Mouse (Mus musculus): ENCODE measurements at regions not wholly inside any gene's neighbourhood (a gene's known extent, or its start where the extent isn't known, plus 50 kb on each side); places are given as distances from the start of the nearest gene placed in this dataset.

DNA sequence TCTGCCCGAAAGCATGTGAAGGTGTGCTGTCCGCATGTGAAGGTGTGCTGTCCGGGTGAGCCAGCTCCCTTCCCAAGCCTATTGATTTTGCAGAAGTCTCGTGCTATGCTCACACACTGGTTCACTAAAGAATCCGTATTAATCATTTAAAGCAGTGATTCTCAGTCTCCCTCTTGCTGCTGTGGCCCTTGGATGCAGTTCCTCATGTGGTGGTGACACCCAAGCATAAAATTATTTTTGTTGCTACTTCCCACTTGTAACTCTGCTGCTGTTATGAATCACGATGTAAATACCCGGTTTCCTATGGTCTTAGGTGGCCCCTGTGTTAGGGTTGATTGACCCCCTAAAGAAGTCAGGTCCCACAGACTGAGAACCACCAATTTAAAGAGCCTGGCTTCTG is 55.7 kb upstream of the Emb start:
- 93% methylated on average over 7 of the region's 7 CpGs for WGBS
- no peaks in the 10 kb centered on the region for H3K27me3 ChIP-seq
- no peak overlapping the region for H3K9ac ChIP-seq (replicated peaks)
- H3K4me3 ChIP-seq, result no peak overlapping the region
- ATAC-seq (replicated peaks), result no peak
- no peak overlapping the region for H3K27ac ChIP-seq (replicated peaks)
- H3K4me1 ChIP-seq, result no peaks in the 10 kb centered on the region
- H3K9me3 ChIP-seq, result no peaks in the 10 kb centered on the region
- no peaks in the 10 kb centered on the region for H3K36me3 ChIP-seq
- no peak overlapping the region for H3K4me2 ChIP-seq (replicated peaks)

DNA sequence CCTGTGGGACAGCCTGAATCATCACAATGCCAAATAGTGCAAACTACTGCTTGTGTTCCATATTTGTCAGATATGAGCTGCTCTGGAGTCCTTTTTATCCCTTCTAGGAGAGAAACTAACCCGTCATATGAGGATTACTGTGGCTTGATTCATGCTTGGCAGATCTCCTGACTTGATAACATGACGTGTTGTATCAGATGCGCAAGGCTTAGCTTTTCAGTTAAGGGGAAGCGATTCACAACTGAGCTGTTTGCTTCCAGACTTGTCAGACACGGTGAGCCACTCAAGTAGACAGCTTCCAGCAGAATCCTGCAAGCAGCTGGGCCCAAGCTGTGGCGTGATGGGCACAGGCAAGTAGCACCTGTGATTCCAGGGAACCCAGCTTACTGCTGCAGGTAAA is 64.5 kb upstream of the Emb start:
- Histone ChIP-seq H3K27ac (replicated peaks) (0 out of 2 replicates have a peak overlapping the region, but pooled peaks have one; percentile 19), H3K4me2 (replicated peaks) (no peak overlapping the region), H3K9ac (replicated peaks) (no peak overlapping the region), H3K4me3 (no peak overlapping the region), H3K36me3 (no peaks in the 10 kb centered on the region), H3K27me3 (no peaks in the 10 kb centered on the region), H3K4me1 (no peaks in the 10 kb centered on the region), H3K9me3 (no peaks in the 10 kb centered on the region)
- WGBS, result 72% methylated on average over 6 of the region's 6 CpGs
- peak; percentile 46; the same call in 1 of the 2 replicates for ATAC-seq (replicated peaks)

DNA sequence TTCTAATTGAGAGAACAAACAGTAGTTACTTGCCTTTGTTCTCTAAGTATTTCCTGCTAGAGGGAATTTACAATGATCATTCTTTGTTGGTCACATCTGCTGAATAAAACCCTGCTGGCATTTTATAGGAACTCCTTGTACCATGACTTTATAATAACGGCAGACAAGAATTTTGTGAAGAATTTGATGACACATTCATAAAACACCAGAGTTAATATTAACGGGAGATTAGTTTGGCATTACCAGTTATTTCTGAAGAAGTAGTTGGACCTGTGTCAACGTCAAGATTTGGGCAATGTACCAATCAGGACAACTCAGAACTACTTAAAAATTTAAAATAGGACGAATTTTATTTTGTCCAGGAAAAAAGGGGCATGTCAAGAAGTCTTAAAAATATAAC is 65.1 kb upstream of the Emb start:
- no peak for ATAC-seq (replicated peaks)
- H3K4me2 ChIP-seq (replicated peaks), result no peak overlapping the region
- 72% methylated on average over 4 of the region's 4 CpGs for WGBS
- H3K4me3 ChIP-seq, result no peak overlapping the region
- H3K36me3 ChIP-seq, result no peaks in the 10 kb centered on the region
- H3K9me3 ChIP-seq, result no peaks in the 10 kb centered on the region
- H3K9ac ChIP-seq (replicated peaks), result no peak overlapping the region
- no peak overlapping the region for H3K27ac ChIP-seq (replicated peaks)
- no peaks in the 10 kb centered on the region for H3K27me3 ChIP-seq
- no peaks in the 10 kb centered on the region for H3K4me1 ChIP-seq

DNA sequence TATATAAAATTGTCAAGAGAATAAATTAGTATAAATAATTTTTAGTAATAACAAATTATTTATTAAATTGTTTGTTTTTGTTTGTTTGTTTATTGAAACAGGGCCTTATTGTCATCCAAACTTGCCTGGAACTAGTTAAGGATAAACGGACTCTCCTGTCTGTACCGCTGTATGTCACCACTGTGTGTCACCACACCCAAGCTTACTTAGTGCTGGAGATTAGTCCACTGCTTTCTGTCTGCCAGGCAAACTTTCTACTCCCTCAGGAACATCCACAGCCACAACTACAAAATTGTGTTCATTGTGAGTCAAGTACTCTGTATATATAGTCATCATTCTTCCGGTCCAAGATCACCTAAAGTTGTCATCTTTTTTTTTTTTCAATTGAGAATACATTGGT is 74.0 kb upstream of the Emb start:
- H3K27ac ChIP-seq (replicated peaks), result no peak overlapping the region
- no peak for ATAC-seq (replicated peaks)
- H3K36me3 ChIP-seq, result no peaks in the 10 kb centered on the region
- H3K4me1 ChIP-seq, result no peaks in the 10 kb centered on the region
- no peaks in the 10 kb centered on the region for H3K27me3 ChIP-seq
- no peak overlapping the region for H3K4me2 ChIP-seq (replicated peaks)
- H3K4me3 ChIP-seq, result no peak overlapping the region
- H3K9ac ChIP-seq (replicated peaks), result no peak overlapping the region
- no peaks in the 10 kb centered on the region for H3K9me3 ChIP-seq
- WGBS, result 86% methylated on average over 3 of the region's 3 CpGs

DNA sequence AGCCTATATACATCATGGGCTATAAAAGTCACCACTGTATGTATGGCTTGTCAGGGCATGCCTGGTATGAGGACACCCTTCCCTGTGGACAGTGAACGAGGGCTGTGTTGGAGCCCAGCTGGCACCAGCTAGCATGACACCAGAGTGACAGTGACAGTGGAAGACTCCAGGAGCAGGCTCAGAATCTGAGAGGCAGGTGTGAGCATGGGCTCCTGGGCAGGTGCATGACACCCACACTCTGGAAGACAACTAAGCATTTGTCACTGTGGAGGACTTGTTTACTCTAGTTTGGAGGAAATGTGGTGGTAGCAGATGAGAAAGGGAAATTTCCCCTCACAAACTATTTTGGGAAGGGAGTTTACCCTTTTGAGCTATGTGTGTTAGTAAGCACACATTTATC is 76.2 kb upstream of the Emb start:
- no peaks in the 10 kb centered on the region for H3K36me3 ChIP-seq
- no peak overlapping the region for H3K4me2 ChIP-seq (replicated peaks)
- H3K9me3 ChIP-seq, result no peaks in the 10 kb centered on the region
- no peaks in the 10 kb centered on the region for H3K27me3 ChIP-seq
- ATAC-seq (replicated peaks), result no peak
- H3K9ac ChIP-seq (replicated peaks), result no peak overlapping the region
- H3K4me1 ChIP-seq, result no peaks in the 10 kb centered on the region
- 78% methylated on average over 1 of the region's 1 CpGs for WGBS
- H3K4me3 ChIP-seq, result no peak overlapping the region
- no peak overlapping the region for H3K27ac ChIP-seq (replicated peaks)

DNA sequence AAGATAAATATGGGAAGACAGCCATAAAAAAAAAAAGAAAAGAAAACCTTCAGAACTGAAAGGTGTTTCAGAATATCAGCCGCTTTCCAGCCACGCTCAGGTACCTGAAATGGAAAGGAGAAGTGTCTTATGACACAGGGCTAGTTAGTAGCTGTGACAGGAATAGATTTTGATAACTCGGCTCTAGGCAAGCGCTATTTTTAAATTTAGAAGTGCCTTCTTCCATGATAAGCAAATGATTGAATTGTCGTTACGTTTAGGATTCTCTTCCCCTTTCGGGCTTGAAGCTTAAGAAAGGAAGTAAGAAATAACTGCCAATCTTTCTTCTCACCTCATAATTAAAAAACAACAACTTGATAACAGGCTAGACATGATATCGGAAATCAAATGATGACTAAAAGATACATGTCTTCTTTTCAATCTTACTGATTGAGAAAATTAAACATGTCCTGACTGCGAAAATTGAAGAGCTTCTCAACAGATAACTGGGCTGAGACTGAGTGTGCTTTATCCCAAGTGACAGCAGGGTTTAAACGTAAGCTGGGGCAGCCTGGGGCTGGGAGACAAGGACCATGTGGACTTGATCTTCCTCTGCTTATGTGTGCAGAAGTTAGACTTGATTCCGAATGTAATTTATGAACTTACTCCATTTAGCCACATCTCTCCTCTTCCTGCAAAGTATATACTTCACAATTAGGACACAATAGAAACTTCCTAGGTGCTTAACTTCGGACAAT is 80.4 kb upstream of the Emb start:
- H3K9ac ChIP-seq (replicated peaks), result no peak overlapping the region
- no peaks in the 10 kb centered on the region for H3K9me3 ChIP-seq
- ATAC-seq (replicated peaks), result no peak
- H3K27ac ChIP-seq (replicated peaks), result no peak overlapping the region
- H3K27me3 ChIP-seq, result no peaks in the 10 kb centered on the region
- H3K36me3 ChIP-seq, result no peaks in the 10 kb centered on the region
- H3K4me2 ChIP-seq (replicated peaks), result no peak overlapping the region
- 85% methylated on average over 12 of the region's 12 CpGs for WGBS
- H3K4me3 ChIP-seq, result no peak overlapping the region
- no peaks in the 10 kb centered on the region for H3K4me1 ChIP-seq

DNA sequence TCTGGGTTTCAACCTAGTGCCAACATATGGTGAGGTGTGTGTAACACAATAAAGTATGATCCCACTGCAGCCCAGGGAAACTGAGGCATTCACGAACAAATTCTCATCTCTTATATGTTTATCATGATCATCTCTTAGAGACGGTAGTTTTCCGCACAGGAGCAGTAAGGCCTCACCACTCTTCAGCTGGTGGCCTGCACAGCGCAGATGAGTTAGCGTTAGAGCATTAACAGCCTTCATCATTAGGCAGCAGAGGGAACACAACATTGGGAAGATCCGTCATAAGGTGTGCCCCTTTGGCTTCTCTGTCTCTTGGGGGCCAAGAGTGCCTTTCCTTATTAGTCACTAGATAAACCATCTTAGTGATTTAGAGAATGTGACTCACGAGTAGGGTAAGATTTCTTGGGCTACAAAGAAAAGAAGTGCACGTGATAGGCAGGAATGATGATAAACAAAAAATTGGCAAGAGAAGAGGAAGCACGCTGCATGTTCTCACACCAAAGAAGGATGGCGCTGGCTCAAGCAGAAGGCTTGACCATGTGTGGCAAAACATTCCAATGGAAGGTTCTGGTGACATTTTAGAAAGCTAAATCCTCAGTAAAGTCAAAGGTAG is 81.1 kb upstream of the Emb start:
- WGBS, result 88% methylated on average over 10 of the region's 10 CpGs
- ATAC-seq (replicated peaks), result no peak

DNA sequence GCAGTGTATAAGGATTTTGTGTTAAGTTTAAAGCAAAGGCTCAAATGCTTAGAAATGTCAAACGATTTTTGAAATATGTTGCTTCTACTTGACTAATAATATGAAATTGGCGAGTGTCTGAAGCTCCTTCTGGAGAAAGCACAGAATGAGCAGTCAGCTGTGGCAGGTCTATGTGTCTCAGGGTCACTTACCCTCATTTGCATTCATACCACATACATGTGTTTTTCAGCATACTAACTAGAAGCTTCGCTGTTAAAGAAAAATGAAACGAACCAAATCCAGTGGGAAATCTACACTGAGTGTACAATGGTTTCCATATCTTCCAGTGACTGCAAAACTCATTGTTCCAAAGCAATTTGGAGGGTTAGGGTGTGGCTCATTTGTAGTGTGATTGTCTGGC is 88.7 kb upstream of the Emb start:
- H3K9me3 ChIP-seq, result no peaks in the 10 kb centered on the region
- no peak overlapping the region for H3K4me3 ChIP-seq
- no peaks in the 10 kb centered on the region for H3K27me3 ChIP-seq
- peak; percentile 57; the same call in 1 of the 2 replicates for ATAC-seq (replicated peaks)
- H3K27ac ChIP-seq (replicated peaks), result no peak overlapping the region
- WGBS, result 41% methylated on average over 4 of the region's 4 CpGs
- no peak overlapping the region for H3K9ac ChIP-seq (replicated peaks)
- H3K4me1 ChIP-seq, result 0 out of 2 replicates have a peak, but pooled peaks cover 2% of the 10 kb centered on the region
- no peak overlapping the region for H3K4me2 ChIP-seq (replicated peaks)
- H3K36me3 ChIP-seq, result no peaks in the 10 kb centered on the region

More for the DNA sequence above, 81.1 kb upstream of the Emb start:
- Histone ChIP-seq H3K4me2 (replicated peaks) (no peak overlapping the region), H3K4me1 (no peaks in the 10 kb centered on the region), H3K9ac (replicated peaks) (no peak overlapping the region), H3K27ac (replicated peaks) (no peak overlapping the region), H3K27me3 (no peaks in the 10 kb centered on the region), H3K4me3 (no peak overlapping the region), H3K9me3 (no peaks in the 10 kb centered on the region), H3K36me3 (no peaks in the 10 kb centered on the region)

DNA sequence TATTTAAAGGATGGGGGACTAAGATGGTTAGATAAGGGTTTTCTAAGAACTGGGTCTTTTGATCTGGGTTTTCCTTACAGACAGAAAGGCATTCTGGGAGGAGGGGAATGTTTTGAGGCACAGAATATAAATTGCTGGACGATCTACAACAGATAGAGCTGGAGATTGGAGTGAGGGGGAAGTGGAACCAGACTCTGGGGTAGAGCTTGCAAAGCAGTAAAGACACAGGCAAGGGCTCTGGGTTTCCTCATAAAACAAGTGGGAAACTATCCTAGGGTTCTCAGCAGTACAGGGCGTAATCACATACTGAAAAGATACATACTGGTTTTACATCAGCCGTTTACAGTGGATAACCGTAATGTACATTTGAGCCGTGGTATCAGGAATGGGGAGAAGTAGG is 89.5 kb upstream of the Parp8 start:
- H3K4me3 ChIP-seq, result no peak overlapping the region
- H3K4me2 ChIP-seq (replicated peaks), result no peak overlapping the region
- H3K36me3 ChIP-seq, result no peaks in the 10 kb centered on the region
- WGBS, result 90% methylated on average over 5 of the region's 5 CpGs
- H3K27me3 ChIP-seq, result no peaks in the 10 kb centered on the region
- H3K27ac ChIP-seq (replicated peaks), result no peak overlapping the region
- no peak overlapping the region for H3K9ac ChIP-seq (replicated peaks)
- 0 out of 2 replicates have a peak, but pooled peaks cover 2% of the 10 kb centered on the region for H3K4me1 ChIP-seq
- ATAC-seq (replicated peaks), result no peak
- no peaks in the 10 kb centered on the region for H3K9me3 ChIP-seq

DNA sequence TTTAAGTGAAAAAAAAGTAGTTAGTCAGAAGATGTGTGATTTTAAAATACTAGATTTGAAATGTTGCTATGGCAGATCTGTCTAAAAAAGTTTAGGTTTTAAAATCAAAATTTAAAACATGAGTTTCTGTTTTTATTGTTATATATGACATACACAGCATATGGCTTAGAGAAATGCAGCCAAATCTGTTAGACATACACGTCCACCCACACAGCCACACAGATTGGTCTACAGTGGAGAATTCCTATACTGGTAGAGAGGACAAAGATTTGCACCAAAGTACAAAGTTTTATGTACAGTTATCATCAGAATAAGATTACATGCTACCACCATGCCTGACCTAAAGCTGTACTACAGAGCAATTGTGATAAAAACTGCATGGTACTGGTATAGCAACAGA is 87.1 kb upstream of the Parp8 start:
- WGBS, result 76% methylated on average over 1 of the region's 1 CpGs
- Histone ChIP-seq H3K36me3 (no peaks in the 10 kb centered on the region), H3K9me3 (no peaks in the 10 kb centered on the region), H3K4me1 (no peaks in the 10 kb centered on the region), H3K4me3 (no peak overlapping the region), H3K27me3 (no peaks in the 10 kb centered on the region), H3K27ac (replicated peaks) (no peak overlapping the region), H3K4me2 (replicated peaks) (no peak overlapping the region), H3K9ac (replicated peaks) (no peak overlapping the region)
- no peak for ATAC-seq (replicated peaks)

DNA sequence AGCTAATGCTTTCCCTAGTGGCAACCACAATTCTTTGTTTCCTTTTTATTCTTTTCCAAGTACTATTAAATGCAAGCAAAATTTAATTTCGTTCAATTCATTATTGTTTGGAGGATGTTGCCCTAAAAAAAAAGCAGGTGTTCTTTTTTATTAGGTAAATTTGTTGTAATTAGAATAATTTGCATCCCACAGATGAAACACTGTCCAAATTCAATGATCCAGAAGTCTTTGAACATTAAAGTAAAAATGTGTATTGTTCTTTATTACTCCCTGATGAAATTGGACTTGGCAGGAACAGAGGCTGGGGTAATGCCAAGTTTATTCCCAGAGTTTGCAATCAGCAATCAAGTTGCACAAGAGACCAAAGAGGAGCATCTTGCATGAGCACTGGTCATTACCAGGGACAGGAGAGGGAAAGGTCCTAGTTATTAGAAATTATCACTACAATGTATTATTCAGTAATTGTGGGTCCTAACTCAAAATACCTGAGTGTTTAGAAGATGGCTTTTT is 79.9 kb upstream of the Parp8 start:
- no peak overlapping the region for H3K4me2 ChIP-seq (replicated peaks)
- H3K4me3 ChIP-seq, result no peak overlapping the region
- no peak overlapping the region for H3K27ac ChIP-seq (replicated peaks)
- H3K27me3 ChIP-seq, result no peaks in the 10 kb centered on the region
- no peaks in the 10 kb centered on the region for H3K9me3 ChIP-seq
- no peaks in the 10 kb centered on the region for H3K36me3 ChIP-seq
- 18% methylated on average over 1 of the region's 1 CpGs for WGBS
- H3K4me1 ChIP-seq, result no peaks in the 10 kb centered on the region
- no peak for ATAC-seq (replicated peaks)
- H3K9ac ChIP-seq (replicated peaks), result no peak overlapping the region

DNA sequence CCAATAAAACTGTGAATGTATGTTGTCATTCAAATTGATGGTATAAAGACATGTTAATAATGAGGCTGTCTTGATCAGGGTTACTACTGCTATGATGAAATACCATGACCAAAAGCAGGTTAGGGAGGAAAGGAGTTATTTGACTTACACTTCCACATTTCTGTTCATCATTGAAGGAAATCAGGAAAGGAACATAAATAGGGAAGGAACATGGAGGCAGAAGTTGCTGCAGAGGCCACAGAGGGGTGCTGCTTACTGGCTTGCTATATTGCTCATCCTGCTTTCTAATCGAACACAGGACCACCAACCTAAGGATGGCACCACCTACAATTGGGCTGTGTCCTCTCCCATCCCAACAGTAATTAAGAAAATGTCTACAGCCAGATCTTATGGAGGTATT is 69.4 kb upstream of the Parp8 start:
- Histone ChIP-seq H3K9ac (replicated peaks) (no peak overlapping the region), H3K4me2 (replicated peaks) (no peak overlapping the region), H3K36me3 (no peaks in the 10 kb centered on the region), H3K27me3 (no peaks in the 10 kb centered on the region), H3K27ac (replicated peaks) (no peak overlapping the region), H3K4me3 (no peak overlapping the region), H3K4me1 (no peaks in the 10 kb centered on the region), H3K9me3 (no peaks in the 10 kb centered on the region)
- ATAC-seq (replicated peaks), result no peak
- WGBS, result 68% methylated on average over 1 of the region's 1 CpGs

DNA sequence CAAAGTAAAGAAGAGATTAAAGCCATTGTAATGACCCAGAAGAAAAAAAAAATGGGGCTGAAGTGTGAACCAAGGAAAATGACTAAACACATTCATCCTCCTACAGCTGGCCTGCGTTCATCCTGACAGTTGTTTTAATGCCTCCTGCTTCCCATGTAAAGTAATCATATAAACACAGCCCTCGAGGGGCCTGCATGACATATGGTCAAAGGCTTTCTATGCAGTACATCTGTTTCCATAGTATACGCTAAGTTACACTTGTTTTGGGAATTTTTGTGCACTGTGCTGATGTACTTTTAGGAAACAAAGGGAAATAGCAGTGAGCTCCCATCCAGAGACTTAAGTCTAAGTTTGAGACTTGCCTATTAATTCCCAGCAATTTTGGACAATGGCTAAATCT is 63.3 kb upstream of the Parp8 start:
- H3K9me3 ChIP-seq, result no peaks in the 10 kb centered on the region
- no peak overlapping the region for H3K27ac ChIP-seq (replicated peaks)
- no peak for ATAC-seq (replicated peaks)
- no peak overlapping the region for H3K4me2 ChIP-seq (replicated peaks)
- 71% methylated on average over 3 of the region's 3 CpGs for whole genome bisulfite sequencing
- H3K27me3 ChIP-seq, result no peaks in the 10 kb centered on the region
- no peaks in the 10 kb centered on the region for H3K36me3 ChIP-seq
- H3K4me3 ChIP-seq, result no peak overlapping the region
- H3K4me1 ChIP-seq, result no peaks in the 10 kb centered on the region
- no peak overlapping the region for H3K9ac ChIP-seq (replicated peaks)

Measured in forebrain, embryonic 15.5 days (tissue).